Mouse (Mus musculus): ENCODE measurements at regions not wholly inside any gene's neighbourhood (a gene's known extent, or its start where the extent isn't known, plus 50 kb on each side); places are given as distances from the start of the nearest gene placed in this dataset.
A peak's percentile ranks its signal among the peaks of the same experiment; 100 is the strongest.

DNA sequence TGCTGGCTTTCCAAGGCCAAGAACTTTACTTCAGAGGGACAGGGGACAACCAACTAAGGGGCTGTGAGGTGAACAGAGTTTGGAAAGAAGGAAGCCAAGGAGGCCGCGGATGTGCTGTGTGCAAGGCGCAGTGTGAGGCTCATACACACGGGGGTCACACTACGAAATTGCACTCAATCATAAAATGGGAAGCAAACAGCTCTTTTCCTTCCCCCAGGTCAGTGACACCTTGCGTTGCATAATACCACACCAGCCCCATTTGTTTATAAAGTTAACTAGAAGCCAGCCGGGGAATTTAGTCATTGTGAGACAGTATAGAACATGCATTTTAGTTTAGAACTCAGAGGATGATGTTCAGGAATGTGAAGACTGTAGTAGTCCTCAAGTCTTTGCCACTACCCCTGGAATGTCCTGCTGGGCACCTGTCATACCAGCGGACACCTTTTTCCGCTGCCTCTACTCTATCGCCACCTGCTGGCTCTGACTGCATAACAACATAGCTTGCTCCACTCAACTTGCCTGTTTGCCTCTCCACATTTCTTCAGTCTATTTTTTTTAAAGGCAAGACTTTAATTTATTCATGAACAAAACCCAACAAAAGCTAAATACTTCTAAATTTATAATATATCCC is 82.5 kb upstream of the Zfp648 start:
- TF ChIP-seq CTCF (IDR thresholded peaks at IDR 0.05; ENCODE audit: borderline replicate concordance, control insufficient read depth, extremely low read depth, insufficient read depth, low read length, poor library complexity) (peak; percentile 62; the same call in 1 of the 2 replicates), POLR2A (IDR thresholded peaks at IDR 0.05; ENCODE audit: control insufficient read depth, extremely low read depth, insufficient read depth, low read length, poor library complexity) (no peak)

Measured in thymus, adult 2 months (tissue).